ENCODE assay signal across 8 mouse cellular contexts in genomic region chr4:133085011-133085782, GRCm38 (mm10). TPM values are rescaled to one million over a fixed set of nuclear protein-coding genes. Genes with fewer than 3 reads are reported as not detected.
DNase-seq lines count a peak whose midpoint lies in the region; ATAC-seq lines count a peak whose summit lies in the region.

No protein-coding gene starts in this region.

- H3K36me3 ChIP-seq in heart, embryonic 12.5 days, result peaks cover 4% of the 10 kb centered on the region
- H3K36me3 ChIP-seq in kidney, embryonic 14.5 days (ENCODE audit: control insufficient read depth, insufficient read depth, low read length), result 0 out of 2 replicates have a peak, but pooled peaks cover under 1% of the 10 kb centered on the region
- no peaks in the 10 kb centered on the region for H3K36me3 ChIP-seq in liver, embryonic 16.5 days (ENCODE audit: control insufficient read depth, insufficient read depth)

- H3K4me1 ChIP-seq in heart, embryonic 12.5 days (replicated peaks), result peaks cover 78% of the 10 kb centered on the region
- peaks cover 61% of the 10 kb centered on the region for H3K4me1 ChIP-seq in kidney, embryonic 14.5 days (ENCODE audit: control insufficient read depth, insufficient read depth, low read length)
- peaks cover 23% of the 10 kb centered on the region for H3K4me1 ChIP-seq in liver, embryonic 16.5 days (ENCODE audit: control insufficient read depth, low read depth, low read length)

- H3K4me3 ChIP-seq in heart, embryonic 12.5 days, result peak overlapping the region; percentile 45
- peak overlapping the region; percentile 36 for H3K4me3 ChIP-seq in kidney, embryonic 14.5 days (ENCODE audit: low read length)
- peak overlapping the region; percentile 41 for H3K4me3 ChIP-seq in liver, embryonic 16.5 days (ENCODE audit: low read depth, low read length)

- ATAC-seq in heart, embryonic 12.5 days (ENCODE audit: insufficient number of reproducible peaks, low FRiP score), result peak; percentile 34
- ATAC-seq in kidney, embryonic 14.5 days (ENCODE audit: low FRiP score, low TSS enrichment), result peak; percentile 51
- ATAC-seq in liver, embryonic 16.5 days (ENCODE audit: low read depth), result no peak; the same call in 1 of the 2 replicates

- under 1% methylated on average over 52 of the region's 53 CpGs for WGBS in heart, embryonic 12.5 days
- WGBS in kidney, embryonic 14.5 days, result 2% methylated on average over 52 of the region's 53 CpGs
- WGBS in liver, embryonic 16.5 days (ENCODE audit: insufficient replicate concordance), result 3% methylated on average over 48 of the region's 53 CpGs

- H3K4me2 ChIP-seq in heart, embryonic 12.5 days, result peak overlapping the region; percentile 94
- peak overlapping the region; percentile 80 for H3K4me2 ChIP-seq in kidney, embryonic 14.5 days (replicated peaks; ENCODE audit: low read depth, low read length)
- peak overlapping the region; percentile 54 for H3K4me2 ChIP-seq in liver, embryonic 16.5 days (ENCODE audit: low read depth, low read length)

- peak overlapping the region; percentile 98 for H3K27ac ChIP-seq in heart, embryonic 12.5 days (ENCODE audit: poor library complexity, severe bottlenecking)
- peak overlapping the region; percentile 89 for H3K27ac ChIP-seq in kidney, embryonic 14.5 days (ENCODE audit: low read depth, low read length)
- no peak overlapping the region for H3K27ac ChIP-seq in liver, embryonic 16.5 days (ENCODE audit: low read length)

- peak overlapping the region; percentile 79 for H3K9ac ChIP-seq in heart, embryonic 12.5 days
- peak overlapping the region; percentile 52 for H3K9ac ChIP-seq in kidney, embryonic 14.5 days (ENCODE audit: low read depth, low read length)
- no peak overlapping the region for H3K9ac ChIP-seq in liver, embryonic 16.5 days (ENCODE audit: low read depth, low read length)

- no peaks in the 10 kb centered on the region for H3K9me3 ChIP-seq in heart, embryonic 12.5 days (replicated peaks)
- H3K9me3 ChIP-seq in kidney, embryonic 14.5 days (ENCODE audit: control insufficient read depth, low read length), result no peaks in the 10 kb centered on the region
- no peaks in the 10 kb centered on the region for H3K9me3 ChIP-seq in liver, embryonic 16.5 days (replicated peaks; ENCODE audit: control insufficient read depth, low read length)

- DNase-seq in urinary bladder, adult 2 months (ENCODE audit: low spot score), result peak; percentile 62
- no peak for DNase-seq in urinary bladder, adult 18-20 months (ENCODE audit: low spot score in 2 of 2)
- peak; percentile 80 for DNase-seq in cerebellum, adult 9-11 months
- DNase-seq in ovary, postnatal 36 days (ENCODE audit: low spot score), result peak; percentile 77
- no peak for DNase-seq in yolk sac, embryonic 10.5 days (ENCODE audit: low spot score)

- H3K27me3 ChIP-seq in heart, embryonic 12.5 days (replicated peaks), result no peaks in the 10 kb centered on the region
- H3K27me3 ChIP-seq in kidney, embryonic 14.5 days (ENCODE audit: control insufficient read depth, insufficient read depth, low read length), result no peaks in the 10 kb centered on the region
- peaks cover 15% of the 10 kb centered on the region for H3K27me3 ChIP-seq in liver, embryonic 16.5 days (ENCODE audit: control insufficient read depth, insufficient read depth, low read depth, low read length)

RNA-seq across cellular contexts. Expression of gene Wasf2, which starts 45.1 kb away (rescaled TPM):
- polyA plus RNA-seq in urinary bladder, adult 2 months (2012; rRNA removed), result 44.4 and 59.3 TPM in 2 replicates
- 68.5 and 70.1 TPM in 2 replicates for polyA plus RNA-seq in heart, embryonic 12.5 days (2016; fragmentation: Nextera tagmentation; extraction: Ambion mirVana)
- polyA plus RNA-seq in kidney, embryonic 14.5 days (2014; fragmentation: Nextera tagmentation; extraction: Ambion mirVana), result 103 and 143 TPM in 2 replicates
- polyA plus RNA-seq in liver, embryonic 16.5 days (2015; fragmentation: Nextera tagmentation; extraction: Ambion mirVana), result 41.4 and 42.7 TPM in 2 replicates

Comparison
In these comparisons a context has a peak if more than half of its experiments do, and no peak if none do; other contexts are left out.
1. DNase-seq: peak in urinary bladder, adult 2 months (single experiment), cerebellum, adult 9-11 months (single experiment) and ovary, postnatal 36 days (single experiment); none in urinary bladder, adult 18-20 months (0 of 2) and yolk sac, embryonic 10.5 days (single experiment).
2. Peak in every context shown above with its lines, with median percentiles within 50 percentile points of each other: H3K4me2 ChIP-seq and H3K4me3 ChIP-seq.